Mouse (Mus musculus) testis, postnatal 14 days (tissue): Measurements from ENCODE around the gene Mamdc2.
A peak's percentile ranks its signal among the peaks of the same experiment; 100 is the strongest.

Experiments
- DNase-seq: peaks from one replicate; pipeline ENCODE4 v3.0.0; 2021; ENCODE audit warnings: low spot score

The Mamdc2 gene

DNA sequence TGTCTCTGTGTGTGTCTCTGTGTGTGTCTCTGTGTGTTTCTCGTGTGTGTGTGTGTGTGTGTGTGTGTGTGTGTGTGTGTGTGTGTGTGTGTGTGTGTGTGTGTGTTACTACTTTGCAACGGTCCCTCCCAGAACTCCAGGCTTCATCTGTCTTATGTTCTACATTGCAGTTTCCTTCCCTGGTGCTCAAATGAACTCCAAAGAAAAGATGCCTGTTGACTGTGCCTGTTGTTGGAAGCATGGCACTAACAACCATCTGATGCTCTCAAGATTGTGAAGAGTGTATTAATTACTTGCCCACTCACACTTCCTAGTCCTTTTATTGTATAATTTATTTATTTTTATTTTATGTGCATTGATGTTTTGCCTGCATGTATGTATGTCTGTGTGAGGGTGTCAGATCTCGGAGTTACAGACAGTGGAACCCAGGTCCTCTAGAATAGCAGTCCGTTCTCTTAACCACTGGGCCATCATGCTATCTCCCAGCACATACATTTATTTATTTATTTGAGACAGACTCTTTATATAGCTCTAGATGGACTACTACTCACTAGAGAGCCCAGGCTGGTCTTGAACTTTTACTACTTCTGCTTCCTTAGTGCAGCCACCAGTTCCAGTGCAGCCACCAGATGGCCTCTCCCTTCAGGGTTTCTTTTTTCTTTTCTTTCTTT, 174.1 kb downstream of the Mamdc2 start:
- DNase-seq: no peak

DNA sequence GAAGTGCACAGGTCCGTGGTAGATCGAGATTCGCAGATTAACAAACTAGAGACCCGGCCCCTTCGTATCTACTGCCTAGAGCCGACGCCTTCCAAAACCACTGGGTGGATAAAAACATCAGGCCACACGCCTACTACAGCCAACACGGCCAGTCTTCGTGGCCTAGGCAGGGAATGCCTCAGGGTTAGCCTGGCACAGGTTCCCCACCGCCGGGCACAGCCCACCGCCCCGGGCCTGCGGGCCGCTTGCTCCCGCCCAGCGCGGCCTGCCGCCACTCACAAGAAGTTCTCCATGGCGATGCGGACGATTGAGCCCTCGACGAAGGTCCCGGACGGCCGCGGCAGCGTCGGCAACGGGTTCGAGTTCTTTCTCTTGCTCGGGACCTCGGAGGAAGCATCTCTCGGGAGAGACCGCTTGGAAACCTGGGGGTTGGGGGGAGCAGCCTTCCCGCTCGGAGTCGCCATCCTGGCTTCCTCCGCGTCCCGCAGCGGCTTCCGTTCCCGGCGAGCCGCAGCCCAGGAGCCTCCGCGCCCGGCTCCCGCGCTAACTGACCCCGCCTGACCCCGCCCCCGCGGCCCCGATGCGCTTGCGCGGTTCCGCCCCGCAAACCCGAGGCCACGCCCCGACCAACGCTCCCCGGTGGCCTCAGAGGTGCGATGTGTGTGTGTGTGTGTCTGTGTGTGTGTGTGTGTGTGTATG, 174.7 kb downstream of the Mamdc2 start, which contains the start of gene Smc5:
Gene Smc5, minus strand, starts transcription at position 543 of the 699 bp plus-strand sequence.
- peak; percentile 91 for DNase-seq

DNA sequence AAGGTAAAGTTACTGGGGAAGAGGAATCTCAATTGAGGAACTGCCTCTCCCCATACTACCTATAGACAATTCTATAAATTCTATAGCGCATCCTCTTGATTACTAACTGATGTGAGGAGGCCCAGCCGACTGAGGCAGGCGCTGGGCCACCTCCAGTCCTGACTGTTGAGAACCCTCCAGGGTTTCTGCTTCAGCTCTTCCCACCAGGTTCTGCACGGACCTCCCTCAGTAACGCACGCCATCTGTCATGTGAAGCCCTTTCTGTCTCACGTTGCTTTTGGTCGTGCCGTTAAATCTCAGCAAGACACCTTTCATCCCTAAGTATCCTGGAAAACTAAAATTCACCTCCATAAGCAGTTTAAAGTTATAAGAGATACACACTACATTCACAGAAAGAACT, 191.5 kb downstream of the Mamdc2 start:
- no peak for DNase-seq
